Mouse (Mus musculus) MEL-GATA-1-ER (cell line): ENCODE results near the gene Apof.

Experiments used
- DNase-seq: peaks from one replicate; pipeline ENCODE4 v3.0.0-alpha.2; 2012; ENCODE audit warnings: low read depth; ENCODE audit errors: extremely low read depth

Gene Apof

GRCm38 (mm10) chr10:128297622-128298021 lies 29.2 kb downstream of the Apof start:
- DNase-seq, result no peak

- DNase-seq, result no peak
Measured at GRCm38 (mm10) chr10:128298243-128298642, 29.8 kb downstream of the Apof start.

- no peak for DNase-seq
Measured at GRCm38 (mm10) chr10:128298702-128299171, 30.3 kb downstream of the Apof start, which contains the start of gene Il23a. Gene Il23a (minus strand): TSS chr10:128298752.

- DNase-seq, result peak; percentile 26
Measured at GRCm38 (mm10) chr10:128302357-128302756, 33.9 kb downstream of the Apof start.

GRCm38 (mm10) chr10:128302785-128303125 lies 34.3 kb downstream of the Apof start:
- no peak for DNase-seq

GRCm38 (mm10) chr10:128303126-128304021 lies 34.9 kb downstream of the Apof start, which contains the start of gene Pan2:
Gene Pan2 (plus strand): TSS chr10:128303335.
- DNase-seq, result peak; percentile 100

- DNase-seq, result no peak
Measured at GRCm38 (mm10) chr10:128309654-128310053, 41.2 kb downstream of the Apof start.

GRCm38 (mm10) chr10:128310177-128310576 lies 41.7 kb downstream of the Apof start:
- no peak for DNase-seq

- DNase-seq, result no peak
Measured at GRCm38 (mm10) chr10:128310902-128311301, 42.4 kb downstream of the Apof start.

GRCm38 (mm10) chr10:128315578-128315977 lies 47.1 kb downstream of the Apof start:
- no peak for DNase-seq
